Mouse (Mus musculus) ES-E14 (cell line): ENCODE measurements at regions not wholly inside any gene's neighbourhood (a gene's known extent, or its start where the extent isn't known, plus 50 kb on each side); places are given as distances from the start of the nearest gene placed in this dataset.

ENCODE experiments used
- CHD2 ChIP-seq: IDR thresholded peaks from 2 replicates; pipeline ENCODE4 v1.6.1; 2014; ENCODE audit warnings: mild to moderate bottlenecking, low read depth, low read length, inconsistent platforms
- HCFC1 ChIP-seq: IDR thresholded peaks from 2 replicates; pipeline ENCODE4 v1.6.1; 2012; ENCODE audit warnings: low read length, inconsistent platforms, borderline replicate concordance; ENCODE audit not compliant: insufficient read depth
- MAFK ChIP-seq: IDR thresholded peaks from 2 replicates; pipeline ENCODE4 v1.6.1; 2014; ENCODE audit warnings: mild to moderate bottlenecking, low read depth, low read length, inconsistent platforms; ENCODE audit not compliant: insufficient read depth
- ZC3H11A ChIP-seq: IDR thresholded peaks from 2 replicates; pipeline ENCODE4 v1.6.1; 2012; ENCODE audit warnings: low read depth, mild to moderate bottlenecking, inconsistent platforms, low read length, borderline replicate concordance

- no peak for TF ChIP-seq ZC3H11A
- TF ChIP-seq HCFC1: no peak
- no peak for TF ChIP-seq CHD2
- no peak for TF ChIP-seq MAFK
These were observed 98.2 kb upstream of the Fyn start for GRCm38 (mm10) chr10:39270406-39270805.
